Mouse (Mus musculus): ENCODE results near the gene Satb2.

Gene Satb2

DNA sequence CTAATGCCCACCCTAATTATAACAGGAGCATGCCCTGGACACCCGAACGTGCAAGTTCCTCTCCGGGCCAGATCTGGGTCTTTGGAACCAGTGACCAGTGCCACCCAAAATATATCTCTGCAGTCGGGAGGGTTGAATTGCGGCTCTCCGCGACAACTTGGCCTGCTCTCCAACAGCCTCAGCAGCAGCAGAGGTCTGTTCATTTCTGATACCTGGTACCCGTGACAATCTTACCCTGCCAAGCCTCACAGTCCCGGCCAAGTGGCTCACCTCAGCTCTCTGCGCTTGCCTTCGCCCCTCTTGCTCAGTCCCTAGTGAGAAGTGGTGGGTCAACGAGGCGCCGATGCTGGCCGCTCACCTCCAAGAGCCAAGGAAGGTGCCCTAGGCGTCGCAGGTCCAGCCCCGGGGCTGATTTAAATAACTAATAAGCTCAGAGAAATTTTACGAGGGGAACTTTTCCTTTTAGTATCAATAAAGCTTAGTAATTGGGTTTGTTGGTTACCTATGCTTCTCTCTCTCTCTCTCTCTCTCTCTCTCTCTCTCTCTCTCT, at the start of gene Satb2:
Gene Satb2, minus strand, starts transcription at position 500 of the 550 bp plus-strand sequence.
- DNase-seq (ENCODE audit: low read depth): no peak

DNA sequence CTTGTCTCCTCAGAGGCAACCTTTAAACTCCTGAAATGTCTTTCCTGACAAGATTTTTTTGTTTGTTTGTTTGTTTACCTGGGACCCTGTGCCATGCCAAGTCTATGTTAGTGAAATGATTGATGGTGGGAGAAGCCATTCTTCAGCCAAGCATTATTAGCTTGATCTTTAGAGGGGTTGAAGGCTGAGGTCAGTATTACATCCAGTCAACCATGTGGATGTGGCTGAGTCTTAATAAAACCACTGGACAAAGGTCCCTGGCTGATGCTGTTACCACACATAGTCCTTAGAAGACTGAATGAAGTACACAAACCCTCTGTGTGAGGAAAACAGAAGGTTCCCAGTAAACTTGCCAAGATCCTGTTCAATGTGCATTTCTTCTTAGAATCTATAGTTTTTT, 40.5 kb upstream of the Satb2 start:
- DNase-seq (ENCODE audit: low read depth): no peak

DNA sequence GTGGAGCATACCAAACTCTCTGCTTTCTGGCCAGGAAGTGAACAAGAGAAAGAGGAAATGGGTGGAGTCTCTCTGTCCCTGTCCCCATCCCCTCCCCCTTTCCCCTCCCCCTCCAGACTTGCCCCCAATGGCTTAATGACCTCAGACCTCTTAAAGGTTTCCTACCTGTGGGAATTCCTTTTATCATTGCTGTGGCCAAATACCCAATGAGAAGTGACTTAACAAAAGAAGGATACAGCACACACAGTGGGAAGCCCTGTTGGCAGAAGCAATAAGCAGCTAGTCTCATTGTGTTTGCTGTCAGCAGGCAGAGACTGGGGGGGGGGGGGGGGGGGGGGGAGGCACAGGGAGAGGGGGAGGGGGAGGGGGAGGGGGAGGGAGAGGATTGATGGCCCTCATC, 35.4 kb upstream of the Satb2 start:
- DNase-seq (ENCODE audit: low read depth): no peak

DNA sequence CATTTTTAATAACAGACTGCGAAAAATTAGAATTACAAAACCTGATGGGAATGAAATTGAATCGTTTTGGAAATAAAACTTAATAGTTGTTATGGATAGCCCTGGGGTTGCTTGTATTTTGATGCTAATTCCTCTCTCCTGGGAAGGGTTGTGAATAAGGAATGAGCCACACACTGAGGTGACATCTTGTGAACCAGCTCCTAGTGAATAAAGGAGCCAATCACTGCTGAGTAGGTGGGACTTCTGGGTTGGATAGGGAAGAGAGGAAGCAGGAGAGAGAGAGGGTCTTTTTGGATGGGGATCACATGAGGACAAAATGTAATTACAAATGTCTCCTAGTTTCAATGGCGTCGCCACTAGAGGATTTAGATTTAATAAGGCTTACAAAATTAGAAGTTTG, 30.7 kb upstream of the Satb2 start:
- DNase-seq (ENCODE audit: low read depth): no peak

DNA sequence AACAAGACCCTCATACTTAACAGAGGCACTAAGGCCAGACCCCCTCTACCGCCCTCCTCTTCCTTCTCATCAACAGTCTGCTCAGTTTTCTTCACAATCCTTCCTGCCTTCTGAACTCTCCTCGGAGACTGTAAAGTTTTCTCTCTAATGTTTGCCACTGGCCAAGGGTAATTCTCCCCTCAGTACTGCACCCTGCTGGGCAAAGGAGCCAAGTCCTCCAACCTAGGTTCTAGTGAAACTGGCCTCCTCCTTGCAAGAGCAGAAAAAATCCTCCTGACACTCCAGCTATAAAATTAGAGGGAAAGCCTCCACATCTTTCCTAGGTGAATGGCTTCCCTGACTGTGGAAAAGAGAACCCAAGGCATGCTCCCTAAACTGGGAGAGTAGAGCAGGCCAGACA, 16.6 kb upstream of the Satb2 start:
- DNase-seq (ENCODE audit: low read depth): no peak

DNA sequence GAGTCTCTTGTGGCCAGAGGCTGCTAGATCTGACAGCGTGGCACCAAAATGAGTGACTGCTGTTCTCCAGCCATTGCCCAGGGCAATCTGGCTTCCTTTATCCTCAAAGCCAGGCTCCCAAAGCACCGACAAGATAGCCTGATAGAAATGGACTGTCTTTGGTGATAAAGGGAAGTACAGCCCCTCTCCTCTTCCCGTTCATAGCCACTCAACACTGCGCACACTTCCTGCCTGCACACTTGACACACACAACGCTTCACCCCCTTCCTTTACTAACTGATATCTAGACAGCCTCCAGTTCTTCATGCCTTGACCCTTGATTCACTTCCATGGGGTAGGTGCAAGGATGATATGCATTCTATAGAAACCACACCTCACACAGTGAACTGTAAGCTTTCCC, 13.9 kb upstream of the Satb2 start:
- no peak for DNase-seq (ENCODE audit: low read depth)

DNA sequence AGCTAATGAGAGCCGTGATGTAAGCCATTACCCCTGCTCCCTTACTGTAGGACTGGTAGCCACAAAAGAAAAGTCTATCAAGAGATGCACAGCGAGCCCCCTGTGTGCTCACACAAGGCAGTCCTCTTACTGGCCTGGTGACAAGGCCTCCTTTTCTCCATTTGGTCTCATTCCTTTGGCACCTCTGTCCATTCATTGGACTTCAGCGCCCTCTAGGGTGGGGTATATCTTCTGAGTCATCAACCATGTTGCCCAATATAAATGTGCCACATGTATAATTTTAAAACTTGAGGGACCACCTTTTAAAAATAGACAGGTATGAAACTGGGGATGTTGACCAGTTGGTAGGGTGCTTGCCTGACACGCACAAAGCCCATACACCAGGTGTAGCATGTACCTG, 13.2 kb upstream of the Satb2 start:
- no peak for DNase-seq (ENCODE audit: low read depth)

DNA sequence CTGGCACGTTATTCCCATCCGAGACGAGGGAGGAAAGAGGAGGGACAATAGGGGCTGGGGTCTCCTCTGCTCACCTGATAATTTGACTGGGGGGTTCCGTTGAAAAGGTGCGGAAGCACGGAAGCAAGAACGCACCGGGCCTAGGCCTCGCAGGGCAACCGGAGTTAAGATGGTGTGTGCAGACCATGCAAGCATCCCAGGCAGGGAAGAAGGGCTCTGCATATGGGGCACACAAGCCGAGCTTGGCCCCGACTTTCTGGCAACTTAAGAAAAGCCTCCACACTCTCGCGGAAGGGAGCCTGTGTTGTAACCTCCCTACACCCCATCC, 6.0 kb upstream of the Satb2 start:
- DNase-seq (ENCODE audit: low read depth): no peak

DNA sequence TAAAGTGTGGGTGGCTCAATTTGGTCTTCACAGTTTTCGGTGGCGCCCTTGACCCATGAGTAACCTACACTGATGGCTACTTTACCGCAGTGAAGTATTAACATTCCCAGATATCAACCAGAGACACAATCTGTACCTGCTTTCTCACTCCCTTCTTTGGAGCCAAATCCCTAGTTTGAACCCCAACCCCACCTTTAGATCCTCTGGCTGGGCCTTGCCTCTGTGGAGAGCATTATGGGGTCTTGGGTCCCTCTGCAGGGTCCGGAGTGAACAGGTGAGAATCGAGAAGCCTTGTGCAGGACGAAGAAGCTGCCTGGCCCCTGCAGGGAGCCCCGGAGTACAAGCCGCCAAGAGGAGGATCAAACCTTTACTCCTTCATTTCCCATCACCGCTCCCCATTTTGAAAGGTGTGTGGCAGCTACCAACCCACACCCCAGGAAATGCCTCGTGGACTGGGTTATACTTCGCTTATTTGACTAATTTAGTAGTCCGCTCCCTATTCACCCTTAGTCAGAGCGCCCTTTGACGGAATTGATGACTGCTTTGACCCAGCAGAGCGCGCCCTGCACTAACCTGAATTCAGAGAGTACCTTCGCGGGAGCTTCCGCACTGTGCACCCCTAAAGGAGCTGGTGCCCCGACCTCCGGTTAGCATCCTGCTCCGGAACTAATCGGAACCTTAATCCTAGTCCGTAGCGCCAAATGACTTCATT, 5.5 kb upstream of the Satb2 start:
- DNase-seq (ENCODE audit: low read depth): no peak

DNA sequence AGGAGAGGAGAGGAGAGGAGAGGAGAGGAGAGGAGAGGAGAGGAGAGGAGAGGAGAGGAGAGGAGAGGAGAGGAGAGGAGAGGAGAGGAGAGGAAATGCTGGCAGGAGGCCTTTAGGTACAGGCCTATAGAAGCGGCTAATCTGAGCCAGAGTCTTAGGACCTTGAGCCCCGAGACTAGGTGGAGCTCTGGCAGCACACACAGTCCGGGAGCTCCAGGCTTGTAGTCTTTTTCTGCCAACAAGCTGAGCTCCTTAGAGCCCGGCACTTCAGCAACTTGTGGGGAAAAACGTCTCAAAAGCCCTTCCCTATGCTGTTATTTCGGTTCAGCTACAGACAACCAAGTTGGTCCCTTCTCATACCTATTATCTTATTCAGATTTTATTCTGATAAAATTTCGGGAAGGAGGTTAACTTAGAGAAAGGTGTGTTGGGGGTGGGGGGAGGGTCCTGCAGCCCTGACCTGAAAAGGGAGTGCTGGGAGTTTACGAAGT, 4.7 kb upstream of the Satb2 start:
- DNase-seq (ENCODE audit: low read depth): no peak

DNA sequence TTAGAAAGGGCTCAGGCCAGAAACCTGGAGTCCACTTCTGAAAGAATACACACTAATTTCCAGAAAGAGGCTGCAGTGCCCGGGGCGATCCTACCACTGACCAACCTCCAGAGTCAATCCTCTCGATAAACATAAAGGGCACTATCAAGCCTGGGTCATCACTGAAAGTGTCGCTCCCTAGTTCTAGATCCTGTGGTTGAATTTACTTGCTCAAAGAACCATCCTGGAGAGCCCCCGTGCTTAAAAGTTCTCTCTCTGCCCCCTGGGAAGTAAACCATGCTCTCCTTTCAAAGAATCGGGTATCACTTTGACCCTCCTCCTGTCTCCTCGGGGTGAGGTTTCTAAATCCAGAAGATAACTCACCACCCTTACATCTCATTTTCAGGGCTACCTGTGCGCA, 4.2 kb upstream of the Satb2 start:
- DNase-seq (ENCODE audit: low read depth): no peak

DNA sequence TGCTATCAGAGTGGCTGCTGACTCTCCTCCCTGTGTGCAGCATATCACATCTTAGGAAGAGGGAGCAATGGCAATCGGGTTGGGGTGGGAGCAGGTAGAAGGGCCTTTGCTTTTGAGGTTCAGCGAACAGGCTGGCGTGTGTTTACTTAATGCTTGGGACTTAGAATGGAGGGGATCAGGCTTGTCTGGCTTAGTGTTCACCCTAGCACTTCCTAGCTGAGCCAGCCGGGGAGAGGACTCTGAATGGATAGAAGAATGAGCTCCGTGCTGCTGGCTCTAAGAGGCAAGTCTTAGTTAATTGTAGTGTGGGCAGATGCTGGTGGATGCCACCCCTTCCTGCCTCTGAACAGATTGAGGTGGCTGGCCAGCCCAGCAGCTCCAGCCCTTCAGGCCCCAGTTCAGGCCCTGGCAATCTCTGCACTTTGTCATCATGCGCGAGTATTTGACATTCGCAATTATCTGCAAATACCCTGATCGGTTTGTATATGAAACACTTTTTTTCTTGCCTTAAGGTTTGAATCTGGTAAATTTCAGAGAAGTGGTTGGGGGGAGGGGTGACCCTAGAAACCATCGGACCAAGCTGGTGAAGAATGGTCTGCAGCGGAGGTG, 3.6 kb upstream of the Satb2 start:
- no peak for DNase-seq (ENCODE audit: low read depth)

DNA sequence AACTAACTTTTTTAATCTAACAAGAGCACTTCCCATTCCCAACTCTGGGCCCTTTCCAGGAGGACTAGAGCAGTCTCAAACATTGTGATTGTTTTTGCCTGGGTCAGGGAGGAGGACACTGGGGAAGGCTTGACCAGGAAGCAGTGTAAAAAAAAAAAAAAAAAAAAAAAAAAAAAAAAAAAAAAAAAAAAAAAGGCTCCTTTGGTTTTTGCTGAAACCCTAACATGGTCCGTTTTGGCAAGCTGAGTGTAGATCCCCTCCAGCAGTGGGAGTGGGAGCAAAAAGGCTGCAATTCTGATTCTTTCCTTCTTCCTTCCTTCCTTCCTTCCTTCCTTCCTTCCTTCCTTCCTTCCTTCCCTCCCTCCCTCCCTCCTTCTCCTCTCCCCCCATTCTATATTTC, 3.1 kb upstream of the Satb2 start:
- DNase-seq (ENCODE audit: low read depth): no peak

DNA sequence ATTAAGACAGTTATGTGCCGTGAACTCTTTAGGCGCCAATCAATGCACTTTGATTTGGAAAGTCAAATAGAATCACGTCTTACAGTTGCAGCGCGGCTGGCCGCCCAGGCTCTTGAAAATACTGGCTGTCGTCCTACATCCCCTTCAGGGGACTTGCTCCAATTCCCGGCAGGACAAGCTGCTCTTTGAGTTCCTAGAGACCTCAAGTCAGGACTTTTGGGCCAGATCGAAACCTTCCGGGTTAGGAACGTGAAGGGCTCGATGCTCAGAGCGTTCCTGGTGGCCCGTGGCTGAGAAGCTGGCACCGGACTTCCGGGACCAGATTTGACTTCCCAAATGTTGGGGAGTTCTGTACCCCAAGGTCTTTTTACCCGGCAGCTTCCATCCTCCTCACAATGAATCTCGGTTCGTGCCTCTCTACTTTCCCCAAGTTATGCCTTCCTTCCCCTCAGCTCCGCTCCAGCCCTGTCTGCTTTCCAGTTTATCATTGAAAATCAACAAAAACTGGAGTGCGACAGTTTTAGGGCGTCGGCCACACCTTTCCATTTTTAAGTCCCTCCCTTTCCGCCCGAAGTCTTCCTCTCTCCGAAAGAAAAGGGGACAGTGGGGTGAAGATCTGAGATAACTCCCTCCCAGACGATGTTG, 2.3 kb upstream of the Satb2 start:
- no peak for DNase-seq (ENCODE audit: low read depth)

DNA sequence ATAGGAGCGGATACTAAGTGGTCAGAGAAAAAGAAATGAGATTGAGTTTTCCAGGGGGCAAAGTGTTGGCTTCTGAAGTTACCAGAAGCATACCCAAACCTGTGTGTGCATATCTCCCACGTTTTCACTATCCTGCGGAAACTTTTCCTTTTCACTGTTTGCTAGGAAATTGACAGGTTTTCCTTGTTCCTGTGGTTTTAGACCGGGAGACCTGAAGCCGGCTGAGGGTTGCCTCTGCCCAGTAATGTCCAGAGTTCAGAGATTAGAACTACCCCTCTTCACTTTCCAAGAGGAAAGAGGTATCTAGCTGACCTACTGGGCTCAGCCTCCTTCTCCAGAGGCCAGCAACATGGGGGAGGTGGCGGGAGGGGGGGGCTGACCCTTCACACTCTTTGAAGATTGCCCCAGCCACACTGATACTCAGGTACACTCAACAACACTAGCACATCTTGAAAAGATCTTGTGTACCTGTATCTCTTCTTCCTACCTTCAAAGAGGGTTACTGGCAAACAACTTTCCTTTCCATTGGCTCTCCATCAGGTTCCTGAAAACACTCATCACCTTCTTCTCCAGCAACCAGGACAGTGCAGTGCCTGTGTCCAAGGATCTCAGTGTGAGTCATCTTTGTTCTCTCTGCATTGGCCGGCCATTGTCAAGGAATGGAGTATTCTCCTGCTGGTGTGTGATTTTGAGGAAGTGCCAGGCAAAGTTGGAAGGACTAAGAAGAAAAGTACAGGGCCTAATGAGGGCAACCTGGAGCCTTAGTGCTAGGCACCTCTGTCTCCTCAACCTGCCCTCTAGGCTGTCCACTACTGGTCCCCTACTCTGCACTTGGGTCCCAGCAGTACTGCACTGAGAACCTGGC, 1.3 kb upstream of the Satb2 start:
- DNase-seq (ENCODE audit: low read depth): no peak

DNA sequence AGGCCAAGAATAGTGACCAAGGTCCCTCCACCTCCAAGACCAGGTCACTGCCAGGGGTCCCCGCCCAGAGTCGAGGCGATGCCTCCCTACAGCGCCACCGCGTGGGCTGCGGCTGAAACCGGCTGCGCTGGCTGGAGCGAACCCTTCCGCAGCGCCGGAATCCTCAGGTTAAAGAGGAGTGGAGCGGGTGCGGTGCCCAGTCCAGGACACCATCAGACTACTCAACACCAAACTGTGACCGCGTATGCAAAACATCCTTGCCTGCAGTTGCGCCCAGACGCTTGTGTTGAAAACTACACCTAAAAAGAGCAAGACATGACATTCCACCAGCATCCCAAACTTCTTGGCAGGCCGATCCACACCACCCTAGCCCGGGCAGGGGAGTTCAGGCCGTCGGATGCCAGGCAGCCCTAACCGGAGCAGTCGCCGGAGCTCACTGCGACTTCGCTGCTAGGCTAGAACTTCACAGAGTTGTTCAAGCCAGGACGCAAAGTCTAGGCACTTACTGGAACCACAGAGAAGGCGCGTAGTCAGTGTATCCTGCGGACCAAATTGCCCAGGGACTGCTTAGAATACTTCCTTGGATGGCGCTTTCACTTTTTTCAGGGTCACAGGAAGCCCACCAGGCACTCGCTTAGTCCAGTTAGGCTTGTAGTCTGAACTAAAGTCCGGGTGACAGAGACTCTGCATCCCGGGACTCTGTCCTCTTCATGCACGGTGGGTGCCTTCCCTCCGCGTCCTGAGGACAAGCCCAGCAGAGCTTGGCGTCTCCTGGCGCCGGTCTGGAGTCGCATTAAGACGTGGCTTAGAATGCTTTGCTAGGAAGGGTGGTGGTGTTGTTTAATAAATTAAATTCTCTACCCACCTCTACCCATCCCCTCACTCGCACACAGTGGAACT, 999 bp downstream of the Satb2 start:
- DNase-seq (ENCODE audit: low read depth): no peak

DNA sequence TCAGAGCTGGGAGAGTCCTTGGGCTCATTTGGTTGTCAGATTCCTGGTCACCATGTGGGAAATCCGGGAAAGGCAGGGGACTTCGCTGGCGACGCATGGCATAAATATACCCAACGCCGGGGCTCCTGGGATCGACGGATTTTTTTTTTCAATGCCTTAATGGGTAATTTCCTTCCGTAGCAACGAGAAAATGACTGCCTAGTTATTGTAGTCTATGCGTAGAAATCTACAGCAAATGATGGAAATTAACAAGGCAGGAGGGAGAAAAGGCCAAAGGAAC, 1.7 kb downstream of the Satb2 start:
- DNase-seq (ENCODE audit: low read depth): no peak

DNA sequence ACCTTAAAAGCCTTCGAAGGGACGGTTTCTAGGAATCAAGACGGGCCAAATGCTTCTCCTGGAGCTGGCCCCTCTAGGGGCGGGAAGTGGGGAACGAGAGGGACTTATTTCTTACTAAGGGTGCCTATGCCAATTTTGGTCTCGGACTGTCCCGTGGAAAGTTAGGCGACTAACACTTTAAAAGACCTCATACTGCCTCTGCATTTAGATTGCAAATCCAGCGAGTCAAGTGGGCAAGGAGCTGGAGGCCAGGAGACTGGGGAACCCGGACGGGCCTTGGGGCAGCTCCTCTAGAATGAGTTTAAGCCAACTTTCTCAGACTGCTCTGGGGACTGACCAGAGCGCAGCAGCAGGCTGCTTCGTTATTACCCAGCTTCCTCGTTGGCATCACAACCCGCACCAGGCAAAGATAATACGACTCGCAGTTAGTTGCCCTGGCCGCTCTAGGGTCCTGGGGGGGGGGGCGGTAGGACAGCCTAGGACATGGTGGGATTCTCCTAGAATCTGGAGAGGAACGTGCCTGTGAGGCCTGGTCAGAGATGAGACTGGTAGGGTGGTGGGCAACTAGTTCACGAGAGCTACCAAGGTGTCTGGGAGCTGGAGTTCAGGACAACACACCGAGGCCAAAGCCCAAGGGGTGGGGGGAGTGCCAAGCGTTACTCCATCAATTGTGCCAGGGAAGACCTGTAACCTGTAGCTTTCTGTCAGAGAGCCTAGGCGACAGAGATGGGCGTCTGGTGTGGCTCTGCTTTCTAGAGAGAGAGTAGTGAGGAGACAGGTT, 2.2 kb downstream of the Satb2 start:
- DNase-seq (ENCODE audit: low read depth): no peak

DNA sequence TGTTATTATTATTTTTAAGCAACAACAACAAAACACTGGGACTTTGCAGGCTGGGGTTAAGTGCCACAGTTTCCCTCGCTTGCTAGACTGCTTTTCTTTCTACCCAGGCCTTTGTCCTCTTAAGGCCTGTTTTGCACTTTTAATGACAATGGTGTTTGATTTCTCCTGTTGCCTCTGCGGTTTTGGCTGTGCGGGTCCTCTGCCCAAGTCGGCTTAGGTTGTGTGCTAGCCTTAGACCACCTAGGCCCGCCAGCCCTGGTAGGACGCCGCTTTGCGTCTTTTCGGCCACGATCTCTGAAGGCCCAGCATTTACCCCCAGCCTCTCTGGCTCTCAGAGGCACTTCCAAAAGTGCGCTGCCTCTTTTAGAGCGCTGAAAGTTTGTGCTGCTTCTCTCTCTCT, 2.9 kb downstream of the Satb2 start:
- DNase-seq (ENCODE audit: low read depth): no peak

DNA sequence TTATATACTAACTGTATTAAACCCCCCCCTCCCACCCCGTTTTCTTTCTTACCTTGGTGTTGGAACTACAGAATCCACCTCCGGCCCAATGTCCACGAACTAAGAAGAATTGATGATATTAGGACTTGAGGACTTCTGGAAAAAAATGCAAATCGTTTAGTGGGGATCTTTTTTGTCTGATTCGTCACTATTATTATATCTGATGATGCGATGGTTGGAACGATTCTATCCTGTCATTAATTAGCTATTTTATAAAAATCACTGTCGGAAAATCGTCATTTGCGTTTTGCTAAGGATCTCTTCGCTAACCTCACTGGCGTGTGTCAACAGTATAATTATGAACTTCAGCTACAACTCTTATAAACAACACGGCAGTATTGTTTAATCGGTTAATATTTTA, 4.3 kb downstream of the Satb2 start:
- DNase-seq (ENCODE audit: low read depth): no peak

DNA sequence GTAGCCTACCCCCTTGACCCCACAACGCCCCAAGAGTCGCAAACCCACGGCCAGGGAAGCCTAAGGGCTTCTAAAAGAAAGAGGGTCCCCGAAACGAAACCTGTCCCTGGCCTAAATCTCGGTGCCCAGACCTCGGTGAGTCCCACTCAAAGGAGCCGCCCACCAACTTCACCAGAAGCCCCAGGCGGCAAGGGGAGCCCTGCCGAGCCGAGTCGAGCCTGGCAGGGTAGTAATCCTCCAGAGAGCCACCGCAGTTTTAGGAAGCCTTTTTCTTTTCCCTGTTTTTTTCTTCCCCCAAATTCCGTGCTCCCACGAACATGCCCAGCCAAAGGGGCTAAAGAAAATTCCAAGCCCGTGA, 4.9 kb downstream of the Satb2 start:
- no peak for DNase-seq (ENCODE audit: low read depth)

Data from induced T-regulatory cell, adult 2 months (primary cell).